26 mouse cellular contexts compared by ENCODE assay signal in genomic region chr1:71946911-71947310, GRCm38 (mm10).
"Had no signal": no experiment of that assay in that cellular context is flagged by ENCODE, and none has a peak within 500 bp of the region (broad histone marks: within the 10 kb centered on the region; RNA-seq: fewer than 3 reads in every experiment).

No protein-coding gene starts in this region.

- H3K4me1 ChIP-seq: heart, embryonic 10.5 days; heart, embryonic 12.5 days; hindbrain, embryonic 10.5 days; hindbrain, embryonic 12.5 days; hindbrain, embryonic 15.5 days; liver, embryonic 12.5 days had no signal

- DNase-seq: gastrocnemius, adult 2 months; gastrocnemius, postnatal 10 days; gastrocnemius, postnatal 25 days; heart, adult 18-20 months; heart, postnatal 10 days; heart, postnatal 4 days; kidney, adult 2 months; kidney, adult 9 months; kidney, postnatal 14 days; kidney, postnatal 36 days; layer of hippocampus, adult 9-11 months; left cerebral cortex, postnatal 4 days; lung, adult 18-20 months had no signal

- H3K27me3 ChIP-seq: heart, embryonic 12.5 days; hindbrain, embryonic 12.5 days; hindbrain, embryonic 15.5 days; limb, embryonic 12.5 days; limb, embryonic 15.5 days; liver, embryonic 12.5 days had no signal

- H3K36me3 ChIP-seq: heart, embryonic 10.5 days; heart, embryonic 12.5 days; hindbrain, embryonic 10.5 days; hindbrain, embryonic 12.5 days; hindbrain, embryonic 15.5 days; limb, embryonic 12.5 days; limb, embryonic 15.5 days; liver, embryonic 12.5 days had no signal

- H3K4me2 ChIP-seq: heart, embryonic 12.5 days; hindbrain, embryonic 12.5 days; hindbrain, embryonic 15.5 days; limb, embryonic 12.5 days; limb, embryonic 15.5 days; liver, embryonic 12.5 days had no signal

- ATAC-seq: hindbrain, postnatal 0 days; intestine, embryonic 16.5 days; liver, embryonic 12.5 days had no signal

- H3K27ac ChIP-seq: gastrocnemius, adult 2 months; heart, embryonic 10.5 days; hindbrain, embryonic 10.5 days; hindbrain, embryonic 12.5 days; hindbrain, embryonic 15.5 days; hindbrain, postnatal 0 days; kidney, postnatal 0 days; left cerebral cortex, adult 2 months; limb, embryonic 12.5 days; limb, embryonic 15.5 days; liver, embryonic 12.5 days; liver, embryonic 14.5 days had no signal

- H3K9me3 ChIP-seq: heart, embryonic 10.5 days; heart, embryonic 12.5 days; hindbrain, embryonic 10.5 days; hindbrain, embryonic 12.5 days; hindbrain, embryonic 15.5 days; limb, embryonic 12.5 days; limb, embryonic 15.5 days; liver, embryonic 12.5 days had no signal

- H3K4me3 ChIP-seq: gastrocnemius, adult 2 months; heart, embryonic 10.5 days; heart, embryonic 12.5 days; hindbrain, embryonic 10.5 days; hindbrain, embryonic 12.5 days; hindbrain, embryonic 15.5 days; left cerebral cortex, adult 2 months; limb, embryonic 12.5 days; limb, embryonic 15.5 days; liver, embryonic 12.5 days had no signal

- H3K9ac ChIP-seq: heart, embryonic 12.5 days; hindbrain, embryonic 12.5 days; hindbrain, embryonic 15.5 days; limb, embryonic 12.5 days; limb, embryonic 15.5 days; liver, embryonic 12.5 days; liver, embryonic 14.5 days had no signal
